Mouse (Mus musculus) left cerebral cortex, adult 9 months (tissue): Measurements from ENCODE around the gene Smim13.
A peak's percentile ranks its signal among the peaks of the same experiment; 100 is the strongest.
"Not testable (repeated sequence)": the region's sequence is repeated elsewhere in the genome, so short reads cannot be mapped to it uniquely, and the experiment has no call there.

ENCODE experiments used
- DNase-seq, 2 experiments: peaks; one replicate each; pipeline ENCODE4 v3.0.0; 2022; ENCODE audit warnings: low spot score in 2 of 2

Gene Smim13

GRCm38 (mm10) chr13:41235845-41236741, 13.6 kb upstream of the Smim13 start:
- DNase-seq = no peak

- DNase-seq = no peak
Observed at GRCm38 (mm10) chr13:41238035-41238804, 11.4 kb upstream of the Smim13 start.

- peak in 1 of 2 experiments; percentile 47 for DNase-seq
Observed at GRCm38 (mm10) chr13:41238805-41239130, 10.9 kb upstream of the Smim13 start.

GRCm38 (mm10) chr13:41241557-41241956, 8.1 kb upstream of the Smim13 start:
- no peak for DNase-seq

GRCm38 (mm10) chr13:41244306-41244830, 5.3 kb upstream of the Smim13 start:
- DNase-seq = no peak

- DNase-seq = peak in 1 of 2 experiments; percentile 48
Observed at GRCm38 (mm10) chr13:41248751-41249520, 708 bp upstream of the Smim13 start.

- DNase-seq = no peak
Observed at GRCm38 (mm10) chr13:41250318-41250981, 806 bp downstream of the Smim13 start.

- not testable (repeated sequence) for DNase-seq
Observed at GRCm38 (mm10) chr13:41251232-41251631, 1.6 kb downstream of the Smim13 start.

- no peak for DNase-seq
Observed at GRCm38 (mm10) chr13:41251667-41252066, 2.0 kb downstream of the Smim13 start.

- DNase-seq = no peak
Observed at GRCm38 (mm10) chr13:41252141-41252540, 2.5 kb downstream of the Smim13 start.

- DNase-seq = no peak
Observed at GRCm38 (mm10) chr13:41252736-41253135, 3.1 kb downstream of the Smim13 start.

GRCm38 (mm10) chr13:41256126-41256525, 6.5 kb downstream of the Smim13 start:
- DNase-seq = no peak

GRCm38 (mm10) chr13:41256962-41257361, 7.3 kb downstream of the Smim13 start:
- no peak for DNase-seq

- no peak for DNase-seq
Observed at GRCm38 (mm10) chr13:41257851-41258250, 8.2 kb downstream of the Smim13 start.

- DNase-seq = not testable (repeated sequence)
Observed at GRCm38 (mm10) chr13:41261617-41262016, 12.0 kb downstream of the Smim13 start.

- DNase-seq = no peak
Observed at GRCm38 (mm10) chr13:41263304-41264006, 13.8 kb downstream of the Smim13 start.

- DNase-seq = peak in 1 of 2 experiments; percentile 59
Observed at GRCm38 (mm10) chr13:41267827-41268408, 18.3 kb downstream of the Smim13 start.

GRCm38 (mm10) chr13:41273927-41274650, 24.4 kb downstream of the Smim13 start, which contains the start of gene Gm17364:
Gene Gm17364, minus strand, starts transcription at chr13:41273977.
- DNase-seq = no peak

GRCm38 (mm10) chr13:41280696-41281095, 31.1 kb downstream of the Smim13 start:
- DNase-seq = no peak
